Mouse (Mus musculus) inflammation-experienced regulatory T-cells (primary cell): Measurements from ENCODE around the gene Kcnmb3. TPM values are rescaled to one million over a fixed set of nuclear protein-coding genes. Genes with fewer than 3 reads are reported as not detected.

Source experiments
- polyA plus RNA-seq, 2 experiments: library from polyadenylated mRNA; unstranded; fragments of 100-300 nt; shearing (Covaris generic); gene quantifications; one replicate each; pipeline ENCODE4 v1.2.1; 2017

Gene Kcnmb3
- 1 to 10 TPM in 1 of 2 experiments, under 1 TPM in 1; 0.45 to 2.2 TPM for polyA plus RNA-seq

GRCm38 (mm10) chr3:32492097-32493090 is at the start of gene Kcnmb3:
Gene Kcnmb3 (minus strand): TSS chr3:32492231.

GRCm38 (mm10) chr3:32529303-32529898 is 37.4 kb upstream of the Kcnmb3 start, which contains the start of gene Mfn1:
Gene Mfn1 (plus strand): TSS chr3:32529465.

GRCm38 (mm10) chr3:32509496-32510374 is 17.7 kb upstream of the Kcnmb3 start, which contains the start of gene Zfp639:
Gene Zfp639 (plus strand): TSS chr3:32510259.

Other genes starting within 250 kb of the Kcnmb3 start
- gene Zmat3, start 126.2 kb downstream of the Kcnmb3 start, polyA plus RNA-seq, result 1 to 10 TPM; 3.4 to 4.1 TPM
- gene Pik3ca, start 94.6 kb downstream of the Kcnmb3 start, polyA plus RNA-seq, result 10 to 100 TPM; 34.3 to 37.6 TPM
- gene Zfp639, start 18.0 kb upstream of the Kcnmb3 start, polyA plus RNA-seq, result 10 to 100 TPM; 46.3 to 76.3 TPM
- 10 to 100 TPM; 23.4 to 31.4 TPM for gene Mfn1, start 37.2 kb upstream of the Kcnmb3 start, polyA plus RNA-seq
- gene Gnb4, start 124.4 kb upstream of the Kcnmb3 start, polyA plus RNA-seq, result 10 to 100 TPM in 1 of 2 experiments, 1 to 10 TPM in 1; 9.1 to 13.1 TPM
- gene Actl6a, start 214.1 kb upstream of the Kcnmb3 start, polyA plus RNA-seq, result 100 to 1,000 TPM; 109 to 131 TPM
- 100 to 1,000 TPM; 147 to 161 TPM for gene Ndufb5, start 244.8 kb upstream of the Kcnmb3 start, polyA plus RNA-seq
- 10 to 100 TPM; 23.1 to 23.4 TPM for gene Mrpl47, start 245.4 kb upstream of the Kcnmb3 start, polyA plus RNA-seq